Mouse (Mus musculus): ENCODE measurements around the gene Abhd18.
A peak's percentile ranks its signal among the peaks of the same experiment; 100 is the strongest.

Gene Abhd18

GRCm38 (mm10) chr3:40951365-40951764 is 104.6 kb downstream of the Abhd18 start:
- DNase-seq, result peak; percentile 3

DNA sequence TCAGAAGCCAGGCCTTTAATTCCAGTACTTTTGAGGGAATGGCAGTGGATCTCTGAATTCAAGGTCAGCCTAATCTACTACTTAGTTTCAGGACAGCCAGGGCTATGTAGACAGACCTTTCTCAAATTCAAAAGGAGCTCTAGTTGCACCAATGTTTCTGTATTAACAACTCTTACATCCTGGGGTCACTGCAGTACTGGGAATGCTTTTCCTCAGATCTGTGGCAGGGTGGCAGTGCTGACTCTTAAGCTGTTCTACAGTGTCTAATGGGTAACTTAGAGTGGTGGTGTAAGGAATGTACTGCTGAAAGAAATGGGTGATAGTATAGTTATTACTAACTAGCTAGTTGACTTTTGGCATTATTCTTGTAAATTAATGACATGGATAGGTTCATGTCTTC is 105.8 kb downstream of the Abhd18 start:
- peak; percentile 37 for DNase-seq

GRCm38 (mm10) chr3:40954792-40955191 is 108.0 kb downstream of the Abhd18 start:
- DNase-seq, result no peak

- DNase-seq, result no peak
These were observed 112.1 kb downstream of the Abhd18 start for GRCm38 (mm10) chr3:40958831-40959230.

GRCm38 (mm10) chr3:40980758-40981157 is 134.0 kb downstream of the Abhd18 start:
- no peak for DNase-seq

DNA sequence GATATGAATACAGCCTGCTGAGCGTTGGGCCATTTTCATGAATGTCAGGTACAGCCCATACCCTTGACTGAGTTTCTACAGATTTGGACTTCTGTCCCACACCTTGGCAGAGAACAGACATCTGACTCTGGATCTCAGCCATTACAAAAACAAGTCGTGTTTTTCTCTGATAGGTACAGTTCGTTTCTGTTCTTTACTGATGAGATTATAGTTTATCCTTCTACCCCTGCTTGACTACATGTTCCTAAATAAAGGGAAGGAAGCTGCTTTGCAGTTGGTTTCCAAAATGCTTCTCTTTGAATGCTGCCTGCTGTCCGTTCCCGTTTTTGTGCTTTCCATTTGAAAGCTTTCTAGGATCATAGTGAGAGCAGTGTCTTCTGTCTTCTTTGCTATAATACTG is 140.8 kb downstream of the Abhd18 start:
- no peak for DNase-seq
